Mouse (Mus musculus) neural tube, embryonic 14.5 days (tissue): ENCODE data around the gene Htr1d. TPM values are rescaled to one million over a fixed set of nuclear protein-coding genes. Genes with fewer than 3 reads are reported as not detected.

Experiments used
- ATAC-seq: fragments of 200-750 bp; cut with Nextera tagmentation; 2 replicates; pipeline ENCODE4 v1.8.0; 2017; ENCODE audit warnings: low read depth, mild to moderate bottlenecking, moderate TSS enrichment, moderate library complexity
- H3K27ac ChIP-seq: fragments of 300-500 bp; sonication (generic); 2 replicates; pipeline ENCODE4 v1.5.1; 2014; ENCODE audit warnings: low read depth, mild to moderate bottlenecking, control low read depth, low read length, moderate library complexity, mixed read lengths
- H3K27me3 ChIP-seq: fragments of 300-500 bp; sonication (generic); 2 replicates; pipeline ENCODE4 v1.6.1; 2014; ENCODE audit warnings: low read length; ENCODE audit not compliant: control insufficient read depth, insufficient read depth
- H3K36me3 ChIP-seq: fragments of 300-500 bp; sonication (generic); 2 replicates; pipeline ENCODE4 v1.6.1; 2014; ENCODE audit warnings: low read length, mixed read lengths; ENCODE audit not compliant: control insufficient read depth, insufficient read depth
- H3K4me1 ChIP-seq: fragments of 300-500 bp; sonication (generic); 2 replicates; pipeline ENCODE4 v1.6.1; 2014; ENCODE audit warnings: low read length; ENCODE audit not compliant: control insufficient read depth, insufficient read depth
- H3K4me2 ChIP-seq: fragments of 300-500 bp; sonication (generic); 2 replicates; pipeline ENCODE4 v1.6.1; 2014; ENCODE audit warnings: mild to moderate bottlenecking, low read depth, low read length, control low read depth
- H3K4me3 ChIP-seq: fragments of 300-500 bp; sonication (generic); 2 replicates; pipeline ENCODE4 v1.5.1; 2014; ENCODE audit warnings: low read depth, low read length, control low read depth, mixed read lengths
- H3K9ac ChIP-seq: fragments of 300-500 bp; sonication (generic); replicated peaks from 2 replicates; pipeline ENCODE4 v1.6.1; 2014; ENCODE audit warnings: low read depth, mild to moderate bottlenecking, control low read depth, low read length, mixed read lengths
- H3K9me3 ChIP-seq: fragments of 300-500 bp; sonication (generic); 2 replicates; pipeline ENCODE4 v1.6.1; 2016; ENCODE audit warnings: low read length; ENCODE audit not compliant: control insufficient read depth
- WGBS: fragments of 180-500 bp; shearing (Covaris S2); extraction: QIAGEN DNeasy Blood & Tissue Kit; methylation state at CpG from one replicate; pipeline ENCODE4 v1.1.7; 2014; 5-methylcytosine and 5-hydroxymethylcytosine counted together
- polyA plus RNA-seq: library from polyadenylated mRNA; unstranded; fragments of >200 nt; fragmentation: Nextera tagmentation; extraction: Ambion mirVana; gene quantifications from 2 replicates; pipeline ENCODE4 v1.2.1, GENCODE M21; 2014

Gene Htr1d
- 2.5 and 2.6 TPM in 2 replicates for polyA plus RNA-seq

GRCm38 (mm10) chr4:136423224-136423623, at the start of gene Htr1d:
Gene Htr1d (plus strand): TSS chr4:136423524.
- Histone ChIP-seq H3K9ac (peak within 1 kb of the TSS; percentile 66), H3K27me3 (peaks cover 11% of the 10 kb centered on the region; the same call in 1 of the 2 replicates), H3K36me3 (no peaks in the 10 kb centered on the region), H3K4me2 (peak within 1 kb of the TSS; percentile 83), H3K9me3 (no peaks in the 10 kb centered on the region), H3K27ac (no peak within 1 kb of the TSS), H3K4me1 (peaks cover 8% of the 10 kb centered on the region; the same call in 1 of the 2 replicates), H3K4me3 (peak within 1 kb of the TSS; percentile 44)
- 54% methylated on average over 9 of the region's 9 CpGs for WGBS
- no peak for ATAC-seq

DNA sequence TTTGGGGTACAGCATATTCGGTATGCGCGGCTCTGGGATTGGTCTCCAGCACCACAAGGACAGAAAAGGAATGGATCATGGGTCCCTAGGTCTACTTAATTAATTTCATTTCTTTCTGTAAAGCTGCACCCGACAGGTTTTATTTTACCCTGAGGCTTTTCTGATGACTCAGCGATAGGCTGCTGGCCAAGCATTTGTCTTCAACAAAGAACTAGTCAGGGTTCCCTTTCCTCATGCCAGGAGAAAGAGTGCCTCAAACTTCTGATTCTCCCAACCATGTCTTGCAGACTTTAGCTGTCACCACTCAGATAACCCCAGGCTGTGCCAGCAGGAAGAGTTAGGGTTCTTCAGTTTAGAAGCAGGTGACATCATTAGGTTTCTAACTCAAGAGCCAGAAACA, 46.3 kb upstream of the Htr1d start:
- H3K4me3 ChIP-seq = no peak overlapping the region
- WGBS = 72% methylated on average over 5 of the region's 5 CpGs
- ATAC-seq = no peak
- no peak overlapping the region for H3K27ac ChIP-seq
- no peaks in the 10 kb centered on the region for H3K9me3 ChIP-seq
- no peaks in the 10 kb centered on the region for H3K4me1 ChIP-seq
- H3K9ac ChIP-seq = no peak overlapping the region
- no peaks in the 10 kb centered on the region for H3K27me3 ChIP-seq
- H3K4me2 ChIP-seq = no peak overlapping the region
- no peaks in the 10 kb centered on the region for H3K36me3 ChIP-seq

DNA sequence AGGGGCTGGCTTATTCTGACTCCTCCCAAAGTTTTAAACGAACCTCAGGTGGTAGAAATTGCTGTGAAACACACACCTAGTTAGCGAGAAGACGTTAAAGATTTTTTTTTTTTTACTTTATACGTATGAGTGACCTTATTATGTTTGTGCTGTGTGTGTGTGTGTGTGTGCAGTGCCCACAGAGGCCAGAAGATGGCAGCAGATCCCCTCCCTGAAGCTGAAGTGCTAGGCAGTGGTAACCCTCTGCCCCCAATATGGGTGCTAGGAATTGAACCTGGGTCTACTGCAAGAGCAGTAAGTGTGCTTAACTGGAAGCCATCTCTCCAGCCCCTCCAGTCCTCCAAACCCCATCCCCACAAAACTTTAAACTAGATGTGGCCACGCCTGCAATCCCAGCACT, 40.3 kb upstream of the Htr1d start:
- ATAC-seq = no peak
- H3K9ac ChIP-seq = no peak overlapping the region

DNA sequence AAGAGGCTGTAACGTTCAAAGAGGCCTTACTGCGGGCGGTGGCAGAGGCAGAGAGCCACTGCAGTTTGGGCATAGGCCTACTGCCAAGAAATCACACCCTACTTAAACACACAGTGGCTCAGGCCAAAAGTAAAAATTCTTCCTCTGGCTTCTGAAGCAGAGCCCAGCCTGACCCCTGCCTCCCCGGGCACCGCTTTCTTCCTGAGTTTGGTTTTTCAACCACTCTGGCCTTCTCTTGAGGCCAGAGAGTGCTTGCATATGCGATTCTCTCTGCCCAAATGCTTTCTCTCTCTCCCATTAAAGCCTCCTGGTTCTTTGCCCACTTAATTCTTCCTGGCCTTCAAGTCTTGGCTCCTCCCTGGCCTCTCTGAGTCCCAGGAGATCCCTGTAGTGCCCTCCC, 39.5 kb upstream of the Htr1d start:
- H3K9me3 ChIP-seq = no peaks in the 10 kb centered on the region
- no peaks in the 10 kb centered on the region for H3K36me3 ChIP-seq
- no peaks in the 10 kb centered on the region for H3K27me3 ChIP-seq
- 74% methylated on average over 6 of the region's 6 CpGs for WGBS
- no peak overlapping the region for H3K4me2 ChIP-seq
- no peaks in the 10 kb centered on the region for H3K4me1 ChIP-seq
- no peak overlapping the region for H3K4me3 ChIP-seq
- no peak overlapping the region for H3K27ac ChIP-seq
- no peak for ATAC-seq
- H3K9ac ChIP-seq = no peak overlapping the region

More for the DNA sequence above, 40.3 kb upstream of the Htr1d start:
- no peak overlapping the region for H3K4me3 ChIP-seq
- no peaks in the 10 kb centered on the region for H3K27me3 ChIP-seq
- 88% methylated on average over 5 of the region's 5 CpGs for WGBS
- H3K4me2 ChIP-seq = no peak overlapping the region
- no peaks in the 10 kb centered on the region for H3K4me1 ChIP-seq
- no peak overlapping the region for H3K27ac ChIP-seq
- H3K36me3 ChIP-seq = no peaks in the 10 kb centered on the region
- H3K9me3 ChIP-seq = no peaks in the 10 kb centered on the region

- Histone ChIP-seq H3K27ac (no peak overlapping the region), H3K9ac (no peak overlapping the region), H3K4me3 (no peak overlapping the region), H3K36me3 (no peaks in the 10 kb centered on the region), H3K4me1 (no peaks in the 10 kb centered on the region), H3K27me3 (no peaks in the 10 kb centered on the region), H3K9me3 (no peaks in the 10 kb centered on the region), H3K4me2 (no peak overlapping the region)
- 59% methylated on average over 11 of the region's 11 CpGs for WGBS
- no peak for ATAC-seq
Measured at GRCm38 (mm10) chr4:136387261-136387660, 36.1 kb upstream of the Htr1d start.

- ATAC-seq = no peak
- no peaks in the 10 kb centered on the region for H3K9me3 ChIP-seq
Measured at GRCm38 (mm10) chr4:136401806-136402205, 21.5 kb upstream of the Htr1d start.

GRCm38 (mm10) chr4:136407831-136408230, 15.5 kb upstream of the Htr1d start:
- Histone ChIP-seq H3K4me1 (0 out of 2 replicates have a peak, but pooled peaks cover 6% of the 10 kb centered on the region), H3K27ac (no peak overlapping the region), H3K9ac (no peak overlapping the region), H3K9me3 (no peaks in the 10 kb centered on the region), H3K36me3 (no peaks in the 10 kb centered on the region), H3K27me3 (no peaks in the 10 kb centered on the region), H3K4me3 (no peak overlapping the region), H3K4me2 (no peak overlapping the region)
- no peak for ATAC-seq
- 64% methylated on average over 11 of the region's 11 CpGs for WGBS

More at GRCm38 (mm10) chr4:136401806-136402205, 21.5 kb upstream of the Htr1d start:
- Histone ChIP-seq H3K4me3 (no peak overlapping the region), H3K27ac (no peak overlapping the region), H3K9ac (no peak overlapping the region), H3K4me2 (no peak overlapping the region), H3K36me3 (no peaks in the 10 kb centered on the region), H3K4me1 (no peaks in the 10 kb centered on the region), H3K27me3 (no peaks in the 10 kb centered on the region)
- WGBS = 85% methylated on average over 10 of the region's 10 CpGs

GRCm38 (mm10) chr4:136411995-136412765, 11.1 kb upstream of the Htr1d start:
- H3K27me3 ChIP-seq = no peaks in the 10 kb centered on the region
- 0 out of 2 replicates have a peak, but pooled peaks cover 6% of the 10 kb centered on the region for H3K4me1 ChIP-seq
- no peaks in the 10 kb centered on the region for H3K9me3 ChIP-seq
- 45% methylated on average over 10 of the region's 10 CpGs for WGBS
- H3K36me3 ChIP-seq = no peaks in the 10 kb centered on the region
- ATAC-seq = no peak; the same call in 1 of the 2 replicates
- H3K9ac ChIP-seq = no peak overlapping the region
- no peak overlapping the region for H3K4me2 ChIP-seq
- H3K27ac ChIP-seq = peak overlapping the region; percentile 35
- H3K4me3 ChIP-seq = no peak overlapping the region

DNA sequence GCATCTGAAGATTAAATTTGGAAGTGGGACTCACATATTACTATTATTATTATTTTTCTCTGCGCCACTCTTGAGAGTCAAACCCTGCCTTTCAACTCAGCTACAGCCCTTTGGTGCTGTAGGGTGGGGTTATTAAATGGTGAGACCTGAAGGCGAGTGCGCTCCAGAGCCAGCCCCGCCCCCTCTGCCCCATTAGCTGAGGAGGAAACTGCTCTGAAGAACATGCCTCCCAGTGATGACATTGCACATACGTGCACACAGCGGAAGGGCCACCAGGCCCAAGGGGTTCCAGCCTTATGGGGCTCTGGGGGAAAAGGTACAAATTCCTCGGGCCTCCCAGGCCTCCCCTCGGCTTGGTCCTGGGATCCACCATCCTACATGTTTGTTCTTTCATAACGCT, 7.8 kb upstream of the Htr1d start:
- no peaks in the 10 kb centered on the region for H3K27me3 ChIP-seq
- no peak for ATAC-seq
- WGBS = 88% methylated on average over 9 of the region's 9 CpGs

More for the DNA sequence above, 7.8 kb upstream of the Htr1d start:
- Histone ChIP-seq H3K4me3 (no peak overlapping the region), H3K4me2 (no peak overlapping the region), H3K36me3 (no peaks in the 10 kb centered on the region), H3K9ac (no peak overlapping the region), H3K27ac (no peak overlapping the region), H3K9me3 (no peaks in the 10 kb centered on the region), H3K4me1 (0 out of 2 replicates have a peak, but pooled peaks cover 3% of the 10 kb centered on the region)
